Mouse (Mus musculus) intestine, embryonic 16.5 days (tissue): ENCODE measurements at regions not wholly inside any gene's neighbourhood (a gene's known extent, or its start where the extent isn't known, plus 50 kb on each side); places are given as distances from the start of the nearest gene placed in this dataset.

Experiments used
- ATAC-seq: fragments of 200-750 bp; cut with Nextera tagmentation; 2 replicates; pipeline ENCODE4 v1.8.0; 2017; ENCODE audit warnings: moderate TSS enrichment, moderate library complexity
- H3K27ac ChIP-seq: fragments of 300-500 bp; sonication (generic); 2 replicates; pipeline ENCODE4 v1.5.1; 2014; ENCODE audit warnings: mild to moderate bottlenecking, low read length
- H3K27me3 ChIP-seq: fragments of 300-500 bp; sonication (generic); replicated peaks from 2 replicates; pipeline ENCODE4 v1.6.1; 2014; ENCODE audit warnings: low read length, control low read depth, mixed read lengths; ENCODE audit not compliant: control insufficient read depth, insufficient read depth
- H3K36me3 ChIP-seq: fragments of 300-500 bp; sonication (generic); 2 replicates; pipeline ENCODE4 v1.6.1; 2014; ENCODE audit warnings: low read length, control low read depth; ENCODE audit not compliant: control insufficient read depth, insufficient read depth
- H3K4me1 ChIP-seq: fragments of 300-500 bp; sonication (generic); 2 replicates; pipeline ENCODE4 v1.6.1; 2014; ENCODE audit warnings: low read length, control low read depth, mixed read lengths; ENCODE audit not compliant: control insufficient read depth, insufficient read depth
- H3K4me2 ChIP-seq: fragments of 300-500 bp; sonication (generic); 2 replicates; pipeline ENCODE4 v1.6.1; 2014; ENCODE audit warnings: low read depth, low read length, control low read depth
- H3K4me3 ChIP-seq: fragments of 300-500 bp; sonication (generic); 2 replicates; pipeline ENCODE4 v1.5.1; 2014; ENCODE audit warnings: mild to moderate bottlenecking, low read length
- H3K9ac ChIP-seq: fragments of 300-500 bp; sonication (generic); 2 replicates; pipeline ENCODE4 v1.6.1; 2014; ENCODE audit warnings: low read depth, low read length
- H3K9me3 ChIP-seq: fragments of 300-500 bp; sonication (generic); 2 replicates; pipeline ENCODE4 v1.6.1; 2016; ENCODE audit warnings: low read length, control low read depth; ENCODE audit not compliant: control insufficient read depth
- WGBS: fragments of 180-500 bp; shearing (Covaris S2); extraction: QIAGEN DNeasy Blood & Tissue Kit; methylation state at CpG from one replicate; pipeline ENCODE4 v1.1.7; 2014; 5-methylcytosine and 5-hydroxymethylcytosine counted together

- no peak for ATAC-seq
- Histone ChIP-seq H3K4me2 (no peak overlapping the region), H3K4me1 (no peaks in the 10 kb centered on the region), H3K27me3 (no peaks in the 10 kb centered on the region), H3K9ac (no peak overlapping the region), H3K36me3 (no peaks in the 10 kb centered on the region), H3K9me3 (no peaks in the 10 kb centered on the region), H3K4me3 (no peak overlapping the region), H3K27ac (no peak overlapping the region)
- 87% methylated on average over 1 of the region's 1 CpGs for WGBS
Observed at GRCm38 (mm10) chr14:89242159-89242558, 771.0 kb upstream of the Pcdh20 start.

- Histone ChIP-seq H3K27ac (no peak overlapping the region), H3K27me3 (no peaks in the 10 kb centered on the region), H3K9me3 (no peaks in the 10 kb centered on the region), H3K36me3 (no peaks in the 10 kb centered on the region), H3K9ac (no peak overlapping the region), H3K4me1 (no peaks in the 10 kb centered on the region), H3K4me2 (no peak overlapping the region), H3K4me3 (no peak overlapping the region)
- WGBS = 81% methylated on average over 3 of the region's 3 CpGs
- ATAC-seq = no peak
Observed at GRCm38 (mm10) chr14:89236501-89236900, 765.3 kb upstream of the Pcdh20 start.

- Histone ChIP-seq H3K27ac (no peak overlapping the region), H3K4me2 (no peak overlapping the region), H3K4me3 (no peak overlapping the region), H3K4me1 (no peaks in the 10 kb centered on the region), H3K27me3 (no peaks in the 10 kb centered on the region), H3K9me3 (no peaks in the 10 kb centered on the region), H3K36me3 (no peaks in the 10 kb centered on the region), H3K9ac (no peak overlapping the region)
- no peak for ATAC-seq
- 46% methylated on average over 8 of the region's 8 CpGs for WGBS
Observed at GRCm38 (mm10) chr14:89230482-89230881, 759.3 kb upstream of the Pcdh20 start.

GRCm38 (mm10) chr14:89217390-89217789, 746.2 kb upstream of the Pcdh20 start:
- Histone ChIP-seq H3K4me3 (no peak overlapping the region), H3K27me3 (no peaks in the 10 kb centered on the region), H3K9ac (no peak overlapping the region), H3K27ac (no peak overlapping the region), H3K36me3 (no peaks in the 10 kb centered on the region), H3K4me1 (no peaks in the 10 kb centered on the region), H3K9me3 (no peaks in the 10 kb centered on the region), H3K4me2 (no peak overlapping the region)
- WGBS = 79% methylated on average over 1 of the region's 1 CpGs
- ATAC-seq = no peak

- H3K27ac ChIP-seq = no peak overlapping the region
- H3K9ac ChIP-seq = no peak overlapping the region
- H3K27me3 ChIP-seq = no peaks in the 10 kb centered on the region
- no peak overlapping the region for H3K4me3 ChIP-seq
- no peaks in the 10 kb centered on the region for H3K36me3 ChIP-seq
- H3K9me3 ChIP-seq = no peaks in the 10 kb centered on the region
- 44% methylated on average over 2 of the region's 2 CpGs for WGBS
- ATAC-seq = no peak
- no peak overlapping the region for H3K4me2 ChIP-seq
- H3K4me1 ChIP-seq = no peaks in the 10 kb centered on the region
Observed at GRCm38 (mm10) chr14:89181386-89181979, 710.3 kb upstream of the Pcdh20 start.

- Histone ChIP-seq H3K4me3 (no peak overlapping the region), H3K4me2 (no peak overlapping the region), H3K27me3 (no peaks in the 10 kb centered on the region), H3K36me3 (no peaks in the 10 kb centered on the region), H3K4me1 (no peaks in the 10 kb centered on the region), H3K9me3 (no peaks in the 10 kb centered on the region), H3K27ac (no peak overlapping the region), H3K9ac (no peak overlapping the region)
- whole genome bisulfite sequencing = 75% methylated on average over 3 of the region's 3 CpGs
- ATAC-seq = no peak
Observed at GRCm38 (mm10) chr14:89142994-89143686, 671.9 kb upstream of the Pcdh20 start.

GRCm38 (mm10) chr14:89099296-89099695, 628.1 kb upstream of the Pcdh20 start:
- no peak overlapping the region for H3K4me2 ChIP-seq
- WGBS = 35% methylated on average over 4 of the region's 4 CpGs
- no peak for ATAC-seq
- no peaks in the 10 kb centered on the region for H3K36me3 ChIP-seq
- no peaks in the 10 kb centered on the region for H3K4me1 ChIP-seq
- H3K27ac ChIP-seq = no peak overlapping the region
- no peak overlapping the region for H3K9ac ChIP-seq
- no peaks in the 10 kb centered on the region for H3K27me3 ChIP-seq
- H3K9me3 ChIP-seq = no peaks in the 10 kb centered on the region
- H3K4me3 ChIP-seq = no peak overlapping the region

GRCm38 (mm10) chr14:89089661-89090060, 618.5 kb upstream of the Pcdh20 start:
- Histone ChIP-seq H3K36me3 (no peaks in the 10 kb centered on the region), H3K9me3 (no peaks in the 10 kb centered on the region), H3K27me3 (no peaks in the 10 kb centered on the region), H3K9ac (no peak overlapping the region), H3K4me2 (no peak overlapping the region), H3K4me1 (no peaks in the 10 kb centered on the region), H3K27ac (no peak overlapping the region), H3K4me3 (no peak overlapping the region)
- 73% methylated on average over 1 of the region's 1 CpGs for WGBS
- ATAC-seq = no peak

GRCm38 (mm10) chr14:89076014-89076413, 604.8 kb upstream of the Pcdh20 start:
- 86% methylated on average over 1 of the region's 1 CpGs for WGBS

GRCm38 (mm10) chr14:89063971-89064370, 592.8 kb upstream of the Pcdh20 start:
- 50% methylated on average over 1 of the region's 1 CpGs for WGBS
- no peaks in the 10 kb centered on the region for H3K27me3 ChIP-seq
- H3K36me3 ChIP-seq = no peaks in the 10 kb centered on the region
- ATAC-seq = peak; percentile 72; the same call in 1 of the 2 replicates
- no peak overlapping the region for H3K27ac ChIP-seq
- H3K9ac ChIP-seq = no peak overlapping the region
- H3K4me3 ChIP-seq = no peak overlapping the region
- no peak overlapping the region for H3K4me2 ChIP-seq
- no peaks in the 10 kb centered on the region for H3K4me1 ChIP-seq
- H3K9me3 ChIP-seq = no peaks in the 10 kb centered on the region

More at GRCm38 (mm10) chr14:89076014-89076413, 604.8 kb upstream of the Pcdh20 start:
- Histone ChIP-seq H3K4me1 (no peaks in the 10 kb centered on the region), H3K36me3 (no peaks in the 10 kb centered on the region), H3K9ac (no peak overlapping the region), H3K4me3 (no peak overlapping the region), H3K27ac (no peak overlapping the region), H3K9me3 (no peaks in the 10 kb centered on the region), H3K4me2 (no peak overlapping the region), H3K27me3 (no peaks in the 10 kb centered on the region)
- ATAC-seq = no peak
